In genomic region chr6:98947486-98948152, GRCm38 (mm10) we compare ENCODE assay signal across 12 mouse cellular contexts.
DNase-seq lines count a peak whose midpoint lies in the region; ATAC-seq and TF ChIP-seq lines count a peak whose summit lies in the region.
"Had no signal": no experiment of that assay in that cellular context is flagged by ENCODE, and none has a peak within 500 bp of the region (broad histone marks: within the 10 kb centered on the region; RNA-seq: fewer than 3 reads in every experiment).

No protein-coding gene starts in this region.

- H3K4me1 ChIP-seq in cerebellum, adult 2 months (ENCODE audit: control insufficient read depth, insufficient read depth, low read length), result no peaks in the 10 kb centered on the region
- peaks cover 52% of the 10 kb centered on the region for H3K4me1 ChIP-seq in lung, embryonic 15.5 days
- peaks cover 29% of the 10 kb centered on the region for H3K4me1 ChIP-seq in lung, adult 2 months (ENCODE audit: control insufficient read depth, insufficient read depth, low read length)
- H3K4me1 ChIP-seq in embryonic facial prominence, embryonic 15.5 days, result peaks cover 57% of the 10 kb centered on the region
- peaks cover 31% of the 10 kb centered on the region for H3K4me1 ChIP-seq in limb, embryonic 15.5 days

- TF ChIP-seq POLR2A in cerebellum, adult 2 months (IDR thresholded peaks at IDR 0.05; ENCODE audit: borderline replicate concordance, insufficient read depth, low read length), result no peak
- TF ChIP-seq POLR2A in lung, adult 2 months (IDR thresholded peaks at IDR 0.05; ENCODE audit: borderline replicate concordance, extremely low read depth, low read depth, low read length), result no peak

- 50% methylated on average over 11 of the region's 11 CpGs for WGBS in cerebellum, adult 2 months
- 73% methylated on average over 11 of the region's 11 CpGs for WGBS in lung, embryonic 15.5 days
- WGBS in lung, adult 2 months, result 57% methylated on average over 11 of the region's 11 CpGs
- WGBS in embryonic facial prominence, embryonic 15.5 days, result 66% methylated on average over 11 of the region's 11 CpGs
- WGBS in limb, embryonic 15.5 days, result 58% methylated on average over 11 of the region's 11 CpGs

- H3K27me3 ChIP-seq in cerebellum, adult 2 months (ENCODE audit: control insufficient read depth, insufficient read depth, low read length), result no peaks in the 10 kb centered on the region
- no peaks in the 10 kb centered on the region for H3K27me3 ChIP-seq in lung, embryonic 15.5 days
- H3K27me3 ChIP-seq in embryonic facial prominence, embryonic 15.5 days, result no peaks in the 10 kb centered on the region
- no peaks in the 10 kb centered on the region for H3K27me3 ChIP-seq in limb, embryonic 15.5 days

- no peak for ATAC-seq in lung, embryonic 15.5 days (ENCODE audit: borderline replicate concordance, extremely low read depth, low FRiP score, low TSS enrichment)
- no peak for ATAC-seq in embryonic facial prominence, embryonic 15.5 days (ENCODE audit: insufficient number of reproducible peaks, low FRiP score, low TSS enrichment, low read depth)
- ATAC-seq in limb, embryonic 15.5 days (ENCODE audit: insufficient number of reproducible peaks, low FRiP score, low TSS enrichment, low read depth), result no peak

- no peak overlapping the region for H3K4me3 ChIP-seq in cerebellum, adult 2 months (replicated peaks; ENCODE audit: insufficient read depth, low read depth, low read length)
- no peak overlapping the region for H3K4me3 ChIP-seq in lung, embryonic 15.5 days
- H3K4me3 ChIP-seq in lung, adult 2 months (replicated peaks; ENCODE audit: extremely low read depth, low read depth, low read length), result no peak overlapping the region
- H3K4me3 ChIP-seq in embryonic facial prominence, embryonic 15.5 days (replicated peaks), result no peak overlapping the region
- no peak overlapping the region for H3K4me3 ChIP-seq in limb, embryonic 15.5 days

- TF ChIP-seq CTCF in cerebellum, adult 2 months (IDR thresholded peaks at IDR 0.05; ENCODE audit: borderline replicate concordance, insufficient read depth, low read depth, low read length), result no peak
- no peak for TF ChIP-seq CTCF in lung, adult 2 months (IDR thresholded peaks at IDR 0.05; ENCODE audit: insufficient read depth, low read length)

- H3K4me2 ChIP-seq in lung, embryonic 15.5 days, result no peak overlapping the region
- H3K4me2 ChIP-seq in embryonic facial prominence, embryonic 15.5 days (replicated peaks), result no peak overlapping the region
- no peak overlapping the region for H3K4me2 ChIP-seq in limb, embryonic 15.5 days

- no peak overlapping the region for H3K9ac ChIP-seq in lung, embryonic 15.5 days
- no peak overlapping the region for H3K9ac ChIP-seq in embryonic facial prominence, embryonic 15.5 days
- H3K9ac ChIP-seq in limb, embryonic 15.5 days, result no peak overlapping the region

- DNase-seq in cerebellum, postnatal 10 days, result peak; percentile 19 to 30
- DNase-seq in cerebellum, adult 2 months, result no peak
- DNase-seq in lung, adult 2 months, result no peak
- no peak for DNase-seq in left cerebral cortex, postnatal 25 days (ENCODE audit: low spot score in 2 of 2)
- no peak for DNase-seq in B cell, adult 2 months
- DNase-seq: adrenal gland, postnatal 36 days; cerebellum, adult 18-20 months; heart, postnatal 4 days; thymus, adult 18-20 months had no signal

- intact Hi-C loops in left cerebral cortex, postnatal 25 days (cut with DNase I), result no loop called here

- no peaks in the 10 kb centered on the region for H3K9me3 ChIP-seq in lung, embryonic 15.5 days
- no peaks in the 10 kb centered on the region for H3K9me3 ChIP-seq in embryonic facial prominence, embryonic 15.5 days (replicated peaks)
- no peaks in the 10 kb centered on the region for H3K9me3 ChIP-seq in limb, embryonic 15.5 days

- H3K27ac ChIP-seq in cerebellum, adult 2 months (ENCODE audit: insufficient read depth, low read length), result no peak overlapping the region
- H3K27ac ChIP-seq in lung, embryonic 15.5 days, result 0 out of 2 replicates have a peak overlapping the region, but pooled peaks have one; percentile 21
- H3K27ac ChIP-seq in embryonic facial prominence, embryonic 15.5 days (replicated peaks), result peak overlapping the region; percentile 34; the same call in 1 of the 2 replicates
- H3K27ac ChIP-seq in limb, embryonic 15.5 days, result peak overlapping the region; percentile 39; the same call in 1 of the 2 replicates

- H3K36me3 ChIP-seq in lung, embryonic 15.5 days, result 0 out of 2 replicates have a peak, but pooled peaks cover 10% of the 10 kb centered on the region
- H3K36me3 ChIP-seq in embryonic facial prominence, embryonic 15.5 days, result no peaks in the 10 kb centered on the region
- peaks cover 21% of the 10 kb centered on the region for H3K36me3 ChIP-seq in limb, embryonic 15.5 days

Comparison
In these comparisons a context has a peak if more than half of its experiments do, and no peak if none do; other contexts are left out.
1. DNase-seq: peak in cerebellum, postnatal 10 days (2 of 2); none in cerebellum, adult 2 months (0 of 2), lung, adult 2 months (single experiment), left cerebral cortex, postnatal 25 days (0 of 2) and B cell, adult 2 months (0 of 2).